Mouse (Mus musculus) spleen, adult 2 months (tissue): Measurements from ENCODE around the gene Ispd.

ENCODE experiments used
- CTCF ChIP-seq: fragments of 200-500 bp; IDR thresholded peaks from 2 replicates; pipeline ENCODE4 v1.5.1; 2011; ENCODE audit warnings: mild to moderate bottlenecking, inconsistent platforms; ENCODE audit not compliant: insufficient read depth, insufficient read length, insufficient replicate concordance; ENCODE audit errors: extremely low read depth
- POLR2A ChIP-seq: fragments of 200-500 bp; IDR thresholded peaks from 2 replicates; pipeline ENCODE4 v1.6.1; 2011; ENCODE audit warnings: low read depth, low read length, inconsistent platforms

DNA sequence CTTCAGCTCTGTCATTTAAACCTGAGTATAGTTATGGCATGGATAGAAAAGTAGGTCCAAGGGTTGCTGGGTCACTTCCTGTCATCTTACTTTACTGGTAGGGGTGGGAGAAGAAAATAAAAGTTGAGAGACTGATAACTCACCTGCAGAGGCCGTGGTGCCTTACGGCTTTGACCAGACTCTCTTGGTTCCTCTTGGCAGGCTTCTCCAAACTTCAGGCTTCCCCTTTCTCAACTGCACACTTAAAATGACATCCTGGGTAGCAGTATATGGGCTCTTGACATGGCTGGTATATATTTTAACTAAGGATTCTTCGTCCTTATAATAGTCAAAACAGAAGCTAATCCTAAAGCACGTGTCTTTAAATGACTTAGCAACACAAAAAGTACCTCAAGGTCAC is 266.3 kb downstream of the Ispd start:
- TF ChIP-seq CTCF: no peak
- no peak for TF ChIP-seq POLR2A
